Mouse (Mus musculus) frontal cortex, postnatal 14 days (tissue): ENCODE measurements around the gene Eif4h.

ENCODE experiments used
- DNase-seq, 2 experiments: peaks; one replicate each; pipeline ENCODE4 v3.0.0; 2022; ENCODE audit warnings: low spot score in 2 of 2

Eif4h gene

DNA sequence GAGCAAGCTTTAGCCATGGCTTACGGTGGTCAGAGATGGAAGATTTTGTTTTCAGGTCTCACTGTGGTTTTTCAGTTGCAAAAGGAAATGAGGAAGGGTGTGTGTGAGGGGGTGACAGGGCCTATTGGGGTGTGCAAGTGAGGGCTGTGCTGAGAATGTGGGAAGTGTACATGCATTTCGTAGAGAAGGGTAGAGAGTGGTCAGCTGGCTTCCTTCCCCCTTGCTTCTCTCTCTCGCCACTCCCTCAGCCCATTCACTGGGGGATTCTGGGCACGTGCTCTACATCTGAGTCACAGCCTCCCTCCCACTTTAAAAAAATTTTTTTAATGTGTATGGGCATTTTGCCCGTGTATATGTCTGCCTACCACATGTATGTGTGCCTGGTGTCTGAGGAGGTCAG lies 32.2 kb downstream of the Eif4h start:
- no peak for DNase-seq

DNA sequence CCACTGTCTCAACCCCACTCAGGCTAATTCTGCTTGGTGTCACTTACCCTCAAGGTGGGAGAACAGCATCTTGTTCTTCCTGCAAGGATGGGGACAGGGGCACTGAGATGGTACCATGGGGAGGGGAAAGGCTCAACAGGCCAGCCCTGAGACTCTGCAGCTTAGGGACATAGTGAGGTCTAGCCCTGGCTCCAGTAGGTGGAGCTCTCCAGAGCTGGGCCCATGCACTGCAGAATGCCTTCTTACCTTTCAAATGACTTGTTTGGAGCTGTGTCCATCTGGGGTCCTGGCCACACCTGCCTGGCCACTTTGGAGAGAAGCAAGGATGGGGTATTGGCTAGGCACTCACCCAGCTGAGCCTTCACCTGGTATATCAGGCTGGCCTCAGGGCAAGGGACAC lies 33.0 kb downstream of the Eif4h start:
- no peak for DNase-seq

DNA sequence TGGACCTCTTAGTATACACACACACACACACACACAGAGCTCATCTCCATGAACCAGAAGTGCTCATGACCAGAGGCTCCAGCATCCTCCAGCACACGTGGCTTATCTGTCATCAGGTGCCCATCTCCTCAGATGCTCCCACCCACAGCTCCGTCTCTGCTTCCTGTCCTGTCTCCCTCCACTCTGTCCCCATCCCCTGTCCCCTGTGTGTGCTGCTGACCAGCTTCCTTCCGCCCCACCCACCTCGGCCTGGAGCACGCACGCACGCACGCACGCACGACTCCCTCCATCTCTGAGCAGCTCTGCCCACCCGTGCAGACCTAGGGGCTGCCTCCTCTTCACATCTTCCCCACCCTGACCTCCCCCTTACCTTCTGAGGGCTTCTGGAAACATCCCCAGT lies 34.9 kb downstream of the Eif4h start:
- DNase-seq: no peak

DNA sequence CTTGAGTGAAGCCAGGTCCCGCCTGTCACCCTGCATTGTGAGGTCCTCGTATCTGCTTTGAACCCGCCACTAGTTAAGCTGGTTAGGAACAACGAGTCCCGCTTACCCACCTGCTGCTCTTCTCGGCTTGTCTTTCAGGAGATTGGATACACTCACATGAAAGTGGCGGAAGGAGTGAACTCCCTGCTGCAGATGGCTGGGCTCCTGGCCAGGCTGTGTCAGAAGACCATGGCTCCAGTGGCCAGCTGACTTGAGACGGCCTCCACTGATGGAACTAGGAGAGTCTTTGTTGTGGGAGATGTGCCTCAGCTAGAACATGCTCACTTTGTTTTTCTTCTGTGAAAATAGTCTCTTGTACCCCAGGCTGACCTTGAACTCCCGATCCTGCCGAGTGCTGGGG lies 41.6 kb downstream of the Eif4h start:
- no peak for DNase-seq

DNA sequence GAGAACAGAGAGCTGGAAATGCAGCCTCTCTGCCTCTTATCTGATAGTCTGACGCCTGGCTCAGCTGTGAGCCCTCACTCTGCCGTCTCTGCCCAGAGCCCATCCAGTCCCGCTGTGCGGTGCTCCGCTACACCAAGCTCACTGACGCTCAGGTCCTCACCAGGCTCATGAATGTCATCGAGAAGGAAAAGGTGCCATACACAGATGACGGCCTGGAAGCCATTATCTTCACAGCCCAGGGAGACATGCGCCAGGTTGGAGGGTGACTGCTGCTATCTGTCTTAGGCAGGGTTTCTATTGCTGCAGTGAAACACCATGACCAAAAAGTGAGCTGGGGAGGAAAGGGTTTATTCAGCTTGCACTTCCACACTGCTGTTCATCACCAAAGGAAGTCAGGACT lies 46.2 kb downstream of the Eif4h start:
- no peak for DNase-seq

DNA sequence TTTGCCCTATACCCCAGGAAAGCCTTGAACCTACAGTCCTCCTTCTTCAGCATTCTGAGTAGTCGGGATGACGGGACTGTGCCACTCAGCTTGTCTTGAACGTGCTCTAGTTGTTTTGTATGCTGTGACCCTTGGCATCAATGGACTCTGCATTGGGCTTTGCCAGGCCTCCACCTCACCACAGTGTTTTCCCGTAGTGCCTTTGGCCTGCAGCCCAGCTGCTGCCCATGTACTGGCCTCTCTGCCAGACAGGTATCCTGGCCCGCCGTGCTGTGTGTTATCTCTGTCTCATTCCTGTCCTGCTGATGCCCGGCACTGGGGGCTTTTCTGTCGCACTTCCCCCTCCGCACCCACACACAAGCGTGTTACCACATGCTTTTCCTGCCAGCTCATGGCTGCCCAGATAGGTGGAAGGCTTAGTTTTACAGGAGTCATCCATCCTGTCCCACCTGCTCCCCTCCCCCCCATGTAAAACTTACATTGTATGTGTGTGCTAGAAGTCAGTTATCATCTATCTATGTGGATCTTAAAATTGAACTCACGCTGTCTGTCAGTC lies 47.2 kb downstream of the Eif4h start:
- DNase-seq: no peak

DNA sequence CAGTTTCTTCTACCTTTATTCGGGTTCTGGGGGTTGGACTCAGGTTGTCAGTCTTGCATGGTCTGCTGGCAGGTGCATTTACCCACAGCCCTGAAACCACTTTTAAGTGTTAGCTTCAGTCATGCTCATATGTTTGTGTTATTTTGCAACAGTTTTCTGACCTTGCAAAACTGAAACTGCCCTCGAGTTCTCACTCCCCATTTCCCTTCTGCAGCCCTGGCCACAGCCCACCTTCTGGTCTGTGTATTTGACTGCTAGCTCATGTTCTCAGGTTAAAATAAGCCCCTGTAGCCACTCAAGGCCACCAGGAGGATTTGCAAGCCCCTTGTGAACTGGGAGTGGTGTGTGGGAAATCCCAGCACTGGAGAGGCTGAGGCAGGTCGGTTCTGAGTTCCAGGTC lies 49.4 kb downstream of the Eif4h start:
- DNase-seq: no peak

DNA sequence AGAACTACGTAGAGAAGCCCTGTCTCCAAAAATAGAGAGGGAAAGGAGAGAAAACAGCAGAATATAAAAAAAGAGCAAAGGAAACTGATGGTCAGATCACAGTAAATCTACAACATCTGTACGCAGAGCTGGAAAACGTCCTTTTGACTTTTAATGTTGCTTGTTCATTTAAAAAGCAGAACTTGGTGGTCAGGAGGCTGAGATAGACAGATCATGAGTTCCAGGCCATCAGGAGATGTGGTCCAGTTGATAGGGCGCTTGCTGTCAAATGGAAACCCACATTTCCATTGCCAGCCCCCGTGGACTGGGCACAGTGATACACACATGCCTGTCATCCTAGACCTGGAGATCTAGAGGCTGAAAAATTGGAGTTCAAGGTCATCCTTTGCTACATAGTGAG lies 54.5 kb downstream of the Eif4h start:
- no peak for DNase-seq

DNA sequence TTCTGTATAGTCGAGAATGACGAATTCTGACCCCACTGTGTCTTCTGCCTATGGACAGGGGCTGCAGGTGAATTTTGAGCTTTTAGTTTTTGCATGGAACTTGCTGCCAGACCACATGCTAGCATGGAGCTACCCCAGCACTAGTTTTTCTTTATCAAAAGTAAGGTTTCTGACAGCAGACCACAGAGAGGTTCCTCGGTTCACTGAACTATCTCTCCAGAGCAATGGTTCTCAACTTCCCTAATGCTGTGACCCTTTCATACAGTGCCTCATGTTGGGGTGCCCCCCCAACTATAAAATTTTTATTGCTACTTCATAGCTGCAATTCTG lies 55.4 kb downstream of the Eif4h start:
- no peak for DNase-seq

DNA sequence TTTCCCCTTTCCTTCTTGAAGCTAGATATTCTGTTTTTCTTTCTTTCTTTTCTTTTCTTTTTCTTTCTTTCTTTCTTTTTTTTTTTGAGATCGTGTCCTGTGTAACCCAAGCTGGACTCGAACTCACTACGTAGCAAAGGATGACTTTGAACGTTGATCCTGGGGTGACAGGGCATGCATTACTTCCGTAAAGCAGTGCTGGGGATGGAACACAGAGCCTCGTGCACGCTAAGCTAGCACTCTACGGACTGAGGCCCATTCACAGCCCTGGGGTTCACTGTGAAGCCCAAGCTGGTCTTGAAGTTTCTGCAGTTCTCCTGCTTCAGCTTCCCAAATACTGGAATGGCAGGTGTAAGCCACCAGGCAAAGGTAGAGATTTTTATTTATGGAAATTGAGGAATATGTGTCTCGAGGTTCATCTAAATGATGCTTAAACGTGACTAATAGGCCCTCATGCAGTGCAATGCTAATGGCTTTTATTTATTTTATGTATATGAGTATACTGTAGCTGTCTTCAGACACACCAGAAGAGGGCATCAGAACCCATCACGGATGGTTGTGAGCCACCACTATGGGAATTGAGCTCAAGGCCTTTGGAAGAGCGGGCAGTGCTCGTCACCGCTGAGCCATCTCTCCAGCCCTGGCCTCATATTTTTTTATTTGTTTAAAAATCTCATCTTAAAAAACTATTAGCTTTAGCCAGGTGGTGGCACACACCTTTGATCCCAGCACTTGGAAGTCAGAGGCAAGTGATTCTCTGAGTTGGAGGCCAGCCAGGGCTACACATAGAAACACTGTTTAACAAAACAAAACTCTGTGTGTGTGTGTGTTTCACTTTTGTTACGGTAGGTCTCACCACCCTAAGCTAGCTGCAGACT lies 56.0 kb downstream of the Eif4h start:
- DNase-seq: no peak

DNA sequence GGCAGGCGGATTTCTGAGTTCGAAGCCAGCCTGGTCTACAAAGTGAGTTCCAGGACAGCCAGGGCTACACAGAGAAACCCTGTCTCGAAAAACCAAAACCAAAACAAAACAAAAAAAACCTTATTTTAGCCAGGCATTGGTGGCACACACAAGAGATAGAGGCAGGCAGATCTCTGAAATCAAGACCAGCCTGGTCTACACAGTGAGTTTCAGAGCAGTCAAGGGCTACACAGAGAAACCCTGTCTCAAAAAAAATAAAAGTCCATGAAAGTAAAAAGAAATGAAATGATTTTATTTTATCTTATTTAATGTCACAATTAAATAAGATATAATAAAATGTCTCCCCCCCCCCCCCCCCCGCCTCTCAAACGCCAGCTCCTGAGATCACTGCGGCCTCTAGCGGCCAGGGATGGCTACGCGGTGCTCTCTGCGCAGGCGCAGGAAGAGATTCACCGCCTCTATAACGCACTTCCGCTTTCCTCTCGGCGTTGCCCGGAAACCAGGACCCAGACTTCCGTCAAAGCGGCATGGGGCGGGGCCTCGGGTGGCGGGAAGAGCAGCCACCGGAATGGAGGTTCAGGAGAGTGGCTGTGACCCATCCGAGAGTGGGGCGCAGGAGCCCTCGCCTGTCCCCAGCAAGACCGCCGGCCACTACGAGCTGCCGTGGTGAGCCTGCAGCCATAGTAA lies 56.9 kb downstream of the Eif4h start:
- peak; percentile 92 to 93 for DNase-seq

DNA sequence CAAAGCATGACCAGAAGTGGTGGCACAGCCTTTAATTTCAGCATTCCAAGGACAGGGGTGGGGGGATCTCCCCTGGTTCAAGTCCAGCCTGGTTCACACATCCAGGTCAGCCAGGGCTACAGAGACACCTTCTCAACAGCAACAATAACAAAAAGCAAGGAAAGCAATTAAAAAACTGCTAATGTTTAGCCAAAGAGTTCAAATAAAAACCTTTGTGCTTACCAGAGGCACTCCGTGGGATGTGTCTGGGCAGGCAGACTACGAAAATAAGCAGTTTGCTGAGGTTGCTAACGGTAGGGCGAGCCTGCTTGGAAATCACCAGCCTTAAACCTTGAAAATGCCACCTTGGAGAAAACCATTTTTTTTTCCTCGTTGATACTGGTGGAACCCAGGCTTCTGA lies 58.1 kb downstream of the Eif4h start, which contains the start of gene Rfc2:
TSS of gene Rfc2 (plus strand) at position 221 of the 400 bp plus-strand sequence.
- no peak for DNase-seq

DNA sequence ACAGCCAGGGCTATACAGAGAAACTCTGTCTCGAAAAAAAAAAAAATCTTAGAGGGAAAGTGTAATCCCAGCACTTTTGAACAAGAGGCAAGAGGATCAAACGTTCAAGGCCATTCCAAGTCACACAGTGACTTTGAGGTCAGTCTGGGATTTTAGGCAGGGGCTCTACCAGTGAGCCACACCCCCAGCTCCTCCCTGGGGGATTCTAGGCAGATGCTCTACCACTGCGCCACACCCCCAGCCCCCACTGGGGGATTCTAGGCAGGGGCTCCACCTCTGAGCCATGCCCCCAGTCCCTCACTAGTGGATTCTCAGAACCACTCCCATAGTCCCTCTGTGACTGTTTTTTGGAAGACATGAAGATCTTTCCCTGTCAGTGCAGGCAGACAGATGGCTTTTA lies 60.2 kb downstream of the Eif4h start:
- DNase-seq: no peak

DNA sequence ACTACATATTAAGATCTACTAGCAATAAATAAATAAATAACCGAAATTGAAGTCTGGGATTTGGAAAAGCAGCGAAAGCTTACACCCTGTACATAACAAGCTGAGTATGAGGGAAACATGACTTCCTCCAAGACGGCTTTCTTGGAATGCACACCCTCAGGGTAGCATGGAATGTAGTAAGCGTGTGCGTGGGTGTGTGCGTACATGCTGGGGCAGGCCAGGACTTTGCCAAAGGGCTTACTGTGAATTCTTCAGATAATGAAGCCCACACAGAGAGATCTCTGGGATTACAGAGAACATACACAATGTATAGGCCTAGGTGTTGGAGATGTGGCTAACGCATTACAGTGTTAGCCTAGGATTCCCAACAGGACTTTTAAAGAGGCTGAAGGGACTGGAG lies 61.8 kb downstream of the Eif4h start:
- DNase-seq: no peak

DNA sequence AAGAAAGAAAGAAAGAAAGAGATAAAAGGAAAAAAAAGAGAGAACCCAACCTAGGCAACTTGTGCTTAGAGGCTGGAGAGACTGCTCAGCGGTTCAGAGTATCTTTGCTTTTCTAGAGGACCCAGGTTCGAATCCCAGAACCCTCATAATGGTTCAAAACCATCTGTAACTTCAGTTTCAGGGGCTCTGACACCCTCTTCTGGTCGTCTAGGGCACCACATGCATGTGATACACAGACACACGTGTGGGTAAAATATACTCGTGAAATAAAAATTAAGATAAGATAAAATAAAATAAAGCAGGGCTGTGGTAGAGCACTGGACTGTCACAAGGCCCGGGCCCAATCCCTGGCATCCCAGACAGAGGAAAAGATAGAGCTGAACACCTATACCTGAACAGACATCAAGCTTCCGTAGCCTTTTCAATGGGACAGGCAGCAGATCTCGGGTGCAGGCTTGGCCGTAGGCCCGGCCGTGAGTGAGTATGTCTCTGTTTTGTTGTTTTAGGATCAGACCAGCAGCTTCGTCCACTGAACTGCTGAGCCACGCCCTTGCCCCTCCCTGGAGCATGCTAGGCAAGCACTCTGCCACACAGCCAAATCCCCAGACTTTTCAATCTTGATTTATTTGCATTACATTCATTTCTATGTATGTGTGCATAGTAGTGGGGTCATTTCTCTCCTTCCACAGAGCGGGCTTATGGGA lies 62.6 kb downstream of the Eif4h start:
- DNase-seq: no peak

DNA sequence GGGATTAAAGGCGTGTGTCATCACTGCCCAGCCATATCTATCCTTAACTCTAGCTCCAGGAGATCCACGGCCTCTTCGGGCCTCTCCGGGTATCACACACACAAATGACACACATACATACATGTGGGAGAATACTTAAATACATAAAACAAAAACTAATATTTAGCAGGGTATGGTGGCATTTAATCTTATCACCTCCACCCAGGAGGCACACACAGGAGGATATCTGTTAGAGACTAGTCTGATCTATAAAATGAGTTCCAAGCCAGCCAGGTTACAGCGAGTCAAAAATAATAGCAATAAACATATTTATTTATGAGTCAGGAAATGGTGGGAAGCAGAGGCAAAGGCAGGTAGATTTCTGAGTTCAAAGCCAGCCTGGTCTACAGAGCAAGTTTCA lies 63.5 kb downstream of the Eif4h start:
- DNase-seq: no peak

DNA sequence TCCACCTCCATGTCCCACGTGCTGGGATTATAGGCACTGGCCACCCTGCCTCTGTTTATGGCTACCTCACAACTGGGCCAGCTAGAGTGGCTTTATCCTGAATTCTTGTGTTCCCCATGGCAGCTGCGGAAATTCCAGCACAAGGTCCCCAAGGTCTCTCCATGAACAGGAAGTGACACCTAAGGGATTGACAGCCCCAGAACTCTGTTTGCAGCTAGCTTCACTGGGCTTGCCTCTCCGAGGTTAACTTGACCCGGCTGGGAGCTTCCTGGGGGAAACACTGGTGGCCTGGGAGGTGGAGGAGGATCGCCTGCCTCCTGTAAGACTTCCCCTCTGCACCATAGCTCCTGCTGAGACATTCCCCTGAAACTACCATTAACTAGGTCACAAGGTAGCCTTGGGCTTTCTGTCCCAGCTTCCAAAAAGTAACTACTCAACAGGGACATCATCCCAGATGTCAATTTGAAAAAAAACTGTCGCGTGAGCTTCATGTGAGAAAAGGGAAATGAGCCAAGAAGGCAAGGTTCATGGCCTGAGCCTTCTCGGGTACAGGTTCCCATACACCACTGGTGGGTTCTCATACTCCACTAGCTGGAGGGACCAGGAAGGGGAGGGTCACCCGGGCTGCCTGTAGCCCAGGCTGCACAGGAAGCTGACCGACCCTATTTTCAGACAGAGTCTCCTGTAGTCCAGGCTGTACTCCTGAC lies 66.6 kb downstream of the Eif4h start:
- no peak for DNase-seq

DNA sequence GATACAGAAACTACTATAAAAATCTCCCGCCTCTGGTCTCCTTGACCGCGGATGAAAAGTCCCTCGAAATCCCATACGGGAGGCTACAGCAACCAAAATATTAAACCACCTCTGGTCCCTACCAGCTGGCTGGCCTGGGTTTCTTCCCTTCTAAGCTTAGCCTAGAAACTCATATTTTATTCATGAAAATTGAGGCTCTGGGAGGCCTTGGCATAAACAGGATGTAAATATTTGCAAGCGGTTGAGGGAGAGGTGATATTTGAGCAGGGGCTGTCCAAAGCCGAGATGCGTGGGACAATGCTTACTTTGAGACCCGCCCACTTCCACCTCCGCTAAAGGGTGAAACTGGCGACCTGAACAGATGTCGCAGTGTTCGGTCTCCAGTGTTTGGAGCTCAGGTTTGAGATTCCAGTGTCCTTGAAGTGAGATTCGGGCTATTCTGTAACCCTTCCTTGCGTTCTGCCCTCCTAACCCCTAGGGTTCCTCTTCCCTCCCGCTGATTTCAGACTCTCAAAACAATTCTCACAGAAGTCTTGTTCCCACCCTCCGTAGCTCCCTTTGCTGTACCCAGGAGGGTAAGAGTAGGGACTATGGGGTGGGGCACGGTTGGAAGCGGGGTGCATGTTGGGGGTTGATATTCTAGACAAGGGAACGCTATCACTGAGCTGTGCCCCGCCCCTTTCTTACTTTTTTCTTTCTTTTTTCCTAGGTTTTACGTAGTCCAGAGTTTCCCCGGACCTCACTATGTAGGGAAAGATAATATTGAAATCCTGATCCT lies 67.4 kb downstream of the Eif4h start:
- DNase-seq: no peak
